Mouse (Mus musculus) spleen, adult 2 months (tissue): ENCODE data around the gene Cdca7l. TPM values are rescaled to one million over a fixed set of nuclear protein-coding genes. Genes with fewer than 3 reads are reported as not detected.

Experiments
- DNase-seq, 2 experiments: peaks; one replicate each; pipeline versions ENCODE4 v3.0.0 to v3.0.0-alpha.2; 2012 to 2021; ENCODE audit warnings: low spot score in 2 of 2, low read depth in 1 of 2
- H3K27ac ChIP-seq: fragments of 200-500 bp; 2 replicates; pipeline ENCODE4 v1.5.1; 2012; ENCODE audit warnings: low read length, inconsistent platforms; ENCODE audit not compliant: insufficient read depth
- H3K27me3 ChIP-seq: fragments of 200-500 bp; 2 replicates; pipeline ENCODE4 v1.6.1; 2012; ENCODE audit warnings: mild to moderate bottlenecking, moderate library complexity, low read length, inconsistent platforms; ENCODE audit not compliant: control insufficient read depth, insufficient read depth
- H3K36me3 ChIP-seq: fragments of 200-500 bp; 2 replicates; pipeline ENCODE4 v1.6.1; 2012; ENCODE audit warnings: mild to moderate bottlenecking, low read length, inconsistent platforms; ENCODE audit not compliant: control insufficient read depth, insufficient read depth
- H3K4me1 ChIP-seq: fragments of 200-500 bp; 2 replicates; pipeline ENCODE4 v1.6.1; 2011; ENCODE audit warnings: inconsistent platforms; ENCODE audit not compliant: control insufficient read depth, insufficient read depth, insufficient read length
- H3K4me3 ChIP-seq: fragments of 200-500 bp; 2 replicates; pipeline ENCODE4 v1.5.1; 2011; ENCODE audit warnings: mild to moderate bottlenecking, inconsistent platforms; ENCODE audit not compliant: insufficient read depth, insufficient read length; ENCODE audit errors: extremely low read depth
- CTCF ChIP-seq: fragments of 200-500 bp; IDR thresholded peaks from 2 replicates; pipeline ENCODE4 v1.5.1; 2011; ENCODE audit warnings: mild to moderate bottlenecking, inconsistent platforms; ENCODE audit not compliant: insufficient read depth, insufficient read length, insufficient replicate concordance; ENCODE audit errors: extremely low read depth
- POLR2A ChIP-seq: fragments of 200-500 bp; IDR thresholded peaks from 2 replicates; pipeline ENCODE4 v1.6.1; 2011; ENCODE audit warnings: low read depth, low read length, inconsistent platforms
- WGBS: fragments of 180-500 bp; shearing (Covaris S2); methylation state at CpG from one replicate; pipeline ENCODE4 v1.1.7; 2018; 5-methylcytosine and 5-hydroxymethylcytosine counted together
- polyA plus RNA-seq: library from polyadenylated mRNA; depleted of rRNA; stranded (reverse); fragments of >200 nt; gene quantifications from 2 replicates; pipeline ENCODE4 v1.2.3, GENCODE M21; 2012

Cdca7l gene
- polyA plus RNA-seq, 1 experiment: 3.2 TPM

DNA sequence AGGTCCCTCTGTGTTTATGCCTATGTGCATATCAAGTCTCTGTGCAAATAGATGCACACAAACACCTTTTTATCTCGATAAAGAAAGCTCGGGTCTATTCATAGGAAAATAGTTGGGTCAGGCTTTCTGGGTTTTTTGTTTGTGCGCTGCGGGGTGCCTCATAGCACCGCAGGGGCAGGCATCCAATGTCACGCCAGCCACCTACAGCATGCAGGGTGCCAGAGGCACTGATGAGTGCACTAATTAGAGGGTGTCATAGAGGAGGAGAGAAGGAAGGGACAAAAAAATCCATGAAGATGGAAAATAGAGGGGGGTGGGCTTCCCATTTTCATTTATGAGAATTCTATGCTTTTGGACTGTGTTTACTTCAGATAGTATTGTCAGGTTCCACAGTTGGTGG is 17.5 kb upstream of the Cdca7l start:
- Histone ChIP-seq H3K36me3 (no peaks in the 10 kb centered on the region), H3K27me3 (no peaks in the 10 kb centered on the region), H3K4me3 (no peak overlapping the region), H3K27ac (no peak overlapping the region), H3K4me1 (no peaks in the 10 kb centered on the region)
- TF ChIP-seq CTCF (no peak), POLR2A (no peak)
- 78% methylated on average over 6 of the region's 6 CpGs for whole genome bisulfite sequencing
- no peak for DNase-seq

GRCm38 (mm10) chr12:117788513-117789011 is 15.5 kb upstream of the Cdca7l start:
- no peak for DNase-seq
- Histone ChIP-seq H3K36me3 (no peaks in the 10 kb centered on the region), H3K4me3 (no peak overlapping the region), H3K4me1 (no peaks in the 10 kb centered on the region), H3K27ac (no peak overlapping the region), H3K27me3 (no peaks in the 10 kb centered on the region)
- TF ChIP-seq POLR2A (no peak), CTCF (no peak)
- 57% methylated on average over 24 of the region's 24 CpGs for WGBS

GRCm38 (mm10) chr12:117789017-117789416 is 15.1 kb upstream of the Cdca7l start:
- Histone ChIP-seq H3K36me3 (no peaks in the 10 kb centered on the region), H3K27ac (no peak overlapping the region), H3K27me3 (no peaks in the 10 kb centered on the region), H3K4me3 (no peak overlapping the region), H3K4me1 (no peaks in the 10 kb centered on the region)
- DNase-seq: no peak
- WGBS: 81% methylated on average over 7 of the region's 7 CpGs
- TF ChIP-seq CTCF (no peak), POLR2A (no peak)

GRCm38 (mm10) chr12:117795303-117795702 is 8.8 kb upstream of the Cdca7l start:
- no peak overlapping the region for H3K27ac ChIP-seq
- H3K4me3 ChIP-seq: no peak overlapping the region
- TF ChIP-seq POLR2A (no peak), CTCF (no peak)
- no peaks in the 10 kb centered on the region for H3K27me3 ChIP-seq
- no peaks in the 10 kb centered on the region for H3K4me1 ChIP-seq
- no peak for DNase-seq
- 86% methylated on average over 4 of the region's 4 CpGs for WGBS
- no peaks in the 10 kb centered on the region for H3K36me3 ChIP-seq

GRCm38 (mm10) chr12:117805576-117805975 is 1.5 kb downstream of the Cdca7l start:
- Histone ChIP-seq H3K4me3 (no peak overlapping the region), H3K27ac (no peak overlapping the region), H3K27me3 (no peaks in the 10 kb centered on the region), H3K4me1 (no peaks in the 10 kb centered on the region), H3K36me3 (no peaks in the 10 kb centered on the region)
- WGBS: 91% methylated on average over 4 of the region's 4 CpGs
- TF ChIP-seq CTCF (no peak), POLR2A (no peak)
- no peak for DNase-seq

DNA sequence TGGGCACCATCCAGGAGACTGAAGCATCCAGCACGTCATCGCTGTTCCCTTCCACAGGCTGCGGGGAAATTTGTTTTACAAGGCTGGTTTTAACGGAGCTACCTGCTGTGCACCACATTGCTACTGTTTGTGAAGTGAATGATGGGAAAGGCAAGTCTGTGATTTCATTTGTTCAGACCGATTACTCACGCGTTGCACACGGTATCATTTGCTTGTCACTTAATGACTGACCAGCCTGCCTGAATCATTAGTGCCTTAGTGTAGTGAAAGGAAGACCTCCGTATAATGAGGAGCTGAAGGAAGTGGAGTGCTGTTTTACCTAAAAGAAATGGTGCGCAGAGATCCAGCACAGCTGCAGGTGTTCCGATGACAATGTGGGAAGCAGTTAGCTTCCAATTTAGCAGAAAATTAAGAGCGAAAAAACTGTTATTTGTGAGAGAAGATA is 1.9 kb downstream of the Cdca7l start:
- Histone ChIP-seq H3K27me3 (no peaks in the 10 kb centered on the region), H3K4me1 (no peaks in the 10 kb centered on the region), H3K4me3 (no peak overlapping the region), H3K36me3 (no peaks in the 10 kb centered on the region), H3K27ac (no peak overlapping the region)
- DNase-seq: no peak
- WGBS: 86% methylated on average over 12 of the region's 12 CpGs
- no peak for TF ChIP-seq POLR2A
- no peak for TF ChIP-seq CTCF

DNA sequence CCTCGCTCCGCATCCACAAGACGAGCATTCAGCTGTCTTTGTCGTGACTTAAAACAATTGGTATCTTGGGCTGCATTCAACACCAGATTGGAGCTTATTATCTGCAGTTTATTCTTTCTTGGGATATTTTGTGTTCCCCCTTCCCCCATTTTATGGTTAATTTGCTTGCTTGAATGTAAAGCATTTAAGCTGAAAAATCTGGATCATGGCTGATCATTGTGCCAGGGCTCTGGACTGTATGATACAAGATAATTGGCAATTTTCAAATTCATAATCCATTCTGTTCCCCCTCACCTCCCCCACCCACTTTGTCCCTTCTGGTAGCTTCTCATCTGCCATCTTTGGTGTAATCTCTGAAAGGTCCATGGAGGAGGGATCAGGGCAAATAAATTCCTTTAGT is 2.4 kb downstream of the Cdca7l start:
- Histone ChIP-seq H3K27me3 (no peaks in the 10 kb centered on the region), H3K36me3 (no peaks in the 10 kb centered on the region), H3K4me1 (no peaks in the 10 kb centered on the region), H3K27ac (no peak overlapping the region), H3K4me3 (no peak overlapping the region)
- DNase-seq: no peak
- no peak for TF ChIP-seq CTCF
- no peak for TF ChIP-seq POLR2A
- WGBS: 89% methylated on average over 4 of the region's 4 CpGs
